Comparison of ENCODE assay signal across 19 mouse cellular contexts in genomic region chr9:96827002-96827785, GRCm38 (mm10).
DNase-seq lines count a peak whose midpoint lies in the region; ATAC-seq lines count a peak whose summit lies in the region.
"Had no signal": no experiment of that assay in that cellular context is flagged by ENCODE, and none has a peak within 500 bp of the region (broad histone marks: within the 10 kb centered on the region; RNA-seq: fewer than 3 reads in every experiment).

No protein-coding gene starts in this region.

- no peak overlapping the region for H3K9ac ChIP-seq in neural tube, embryonic 14.5 days (replicated peaks; ENCODE audit: low read depth, low read length)
- no peak overlapping the region for H3K9ac ChIP-seq in neural tube, embryonic 15.5 days (replicated peaks)
- no peak overlapping the region for H3K9ac ChIP-seq in intestine, embryonic 15.5 days
- H3K9ac ChIP-seq: heart, embryonic 12.5 days; lung, embryonic 14.5 days; midbrain, embryonic 13.5 days had no signal

- no peak for ATAC-seq in neural tube, embryonic 14.5 days (ENCODE audit: low read depth)
- ATAC-seq in neural tube, embryonic 15.5 days (ENCODE audit: low FRiP score) = no peak
- ATAC-seq in intestine, embryonic 15.5 days = no peak
- ATAC-seq: activated CD4-positive, CD25-positive, alpha-beta regulatory T cell, adult 4 months; intestine, embryonic 16.5 days; midbrain, embryonic 13.5 days had no signal

- no peak overlapping the region for H3K4me2 ChIP-seq in neural tube, embryonic 14.5 days (ENCODE audit: low read depth, low read length)
- no peak overlapping the region for H3K4me2 ChIP-seq in neural tube, embryonic 15.5 days
- H3K4me2 ChIP-seq in intestine, embryonic 15.5 days (replicated peaks) = no peak overlapping the region
- H3K4me2 ChIP-seq: heart, embryonic 12.5 days; lung, embryonic 14.5 days; midbrain, embryonic 13.5 days had no signal

- no peak overlapping the region for H3K4me3 ChIP-seq in neural tube, embryonic 14.5 days (ENCODE audit: low read depth, low read length)
- H3K4me3 ChIP-seq in neural tube, embryonic 15.5 days (replicated peaks) = no peak overlapping the region
- no peak overlapping the region for H3K4me3 ChIP-seq in intestine, embryonic 15.5 days (replicated peaks)
- H3K4me3 ChIP-seq: heart, embryonic 12.5 days; midbrain, embryonic 13.5 days had no signal

- H3K27me3 ChIP-seq in neural tube, embryonic 14.5 days (ENCODE audit: control insufficient read depth, insufficient read depth, low read length) = no peaks in the 10 kb centered on the region
- H3K27me3 ChIP-seq in neural tube, embryonic 15.5 days (replicated peaks) = no peaks in the 10 kb centered on the region
- H3K27me3 ChIP-seq in intestine, embryonic 15.5 days (replicated peaks) = no peaks in the 10 kb centered on the region
- H3K27me3 ChIP-seq: CH12.LX; heart, embryonic 12.5 days; midbrain, embryonic 13.5 days had no signal

- H3K27ac ChIP-seq in neural tube, embryonic 14.5 days (ENCODE audit: low read depth, low read length) = 0 out of 2 replicates have a peak overlapping the region, but pooled peaks have one; percentile 10
- H3K27ac ChIP-seq in neural tube, embryonic 15.5 days (replicated peaks) = no peak overlapping the region
- H3K27ac ChIP-seq in intestine, embryonic 15.5 days = no peak overlapping the region
- H3K27ac ChIP-seq: macrophage; midbrain, embryonic 13.5 days had no signal

- no peaks in the 10 kb centered on the region for H3K36me3 ChIP-seq in neural tube, embryonic 14.5 days (ENCODE audit: control insufficient read depth, insufficient read depth, low read length)
- peaks cover 11% of the 10 kb centered on the region for H3K36me3 ChIP-seq in neural tube, embryonic 15.5 days
- H3K36me3 ChIP-seq in intestine, embryonic 15.5 days = peaks cover 17% of the 10 kb centered on the region

- H3K9me3 ChIP-seq in neural tube, embryonic 14.5 days (ENCODE audit: control insufficient read depth, low read length) = no peaks in the 10 kb centered on the region
- H3K9me3 ChIP-seq in neural tube, embryonic 15.5 days (replicated peaks) = no peaks in the 10 kb centered on the region
- H3K9me3 ChIP-seq in intestine, embryonic 15.5 days = no peaks in the 10 kb centered on the region
- H3K9me3 ChIP-seq: heart, embryonic 12.5 days; midbrain, embryonic 13.5 days had no signal

- H3K4me1 ChIP-seq in neural tube, embryonic 14.5 days (ENCODE audit: control insufficient read depth, insufficient read depth, low read length) = peaks cover 5% of the 10 kb centered on the region; the same call in 1 of the 2 replicates
- peaks cover 13% of the 10 kb centered on the region for H3K4me1 ChIP-seq in neural tube, embryonic 15.5 days
- no peaks in the 10 kb centered on the region for H3K4me1 ChIP-seq in intestine, embryonic 15.5 days (replicated peaks)

- WGBS in neural tube, embryonic 14.5 days = 71% methylated on average over 12 of the region's 12 CpGs
- 69% methylated on average over 12 of the region's 12 CpGs for WGBS in neural tube, embryonic 15.5 days
- 79% methylated on average over 12 of the region's 12 CpGs for whole genome bisulfite sequencing in intestine, embryonic 15.5 days

- peak; percentile 23 for DNase-seq in adrenal gland, postnatal 10 days
- no peak for DNase-seq in adrenal gland, adult 18-20 months (ENCODE audit: low spot score in 2 of 2)
- peak; percentile 88 for DNase-seq in cerebellum, postnatal 36 days
- DNase-seq in right cerebral cortex, postnatal 25 days = no peak
- no peak for DNase-seq in gastrocnemius, adult 8-10 months (ENCODE audit: low spot score in 2 of 2)
- DNase-seq: gastrocnemius, postnatal 14 days; heart, postnatal 36 days; kidney, postnatal 25 days; lung, embryonic 14.5 days; thymus, adult 18-20 months had no signal

Comparison
In these comparisons a context has a peak if more than half of its experiments do, and no peak if none do; other contexts are left out.
1. DNase-seq: peak in adrenal gland, postnatal 10 days (single experiment) and cerebellum, postnatal 36 days (2 of 2); none in adrenal gland, adult 18-20 months (0 of 2), right cerebral cortex, postnatal 25 days (single experiment) and gastrocnemius, adult 8-10 months (0 of 2).